Mouse (Mus musculus) midbrain, embryonic 14.5 days (tissue): ENCODE measurements at regions not wholly inside any gene's neighbourhood (a gene's known extent, or its start where the extent isn't known, plus 50 kb on each side); places are given as distances from the start of the nearest gene placed in this dataset.
"Not testable (repeated sequence)": the region's sequence is repeated elsewhere in the genome, so short reads cannot be mapped to it uniquely, and the experiment has no call there.

Experiments
- ATAC-seq: fragments of 200-750 bp; cut with Nextera tagmentation; 2 replicates; pipeline ENCODE4 v1.8.0; 2017; ENCODE audit warnings: moderate number of reproducible peaks, moderate library complexity; ENCODE audit not compliant: low FRiP score, low TSS enrichment
- DNase-seq: peaks from one replicate; pipeline ENCODE4 v3.0.0-alpha.2; 2015
- H3K27ac ChIP-seq: fragments of 300-500 bp; sonication (generic); replicated peaks from 2 replicates; pipeline ENCODE4 v1.5.1; 2014; ENCODE audit warnings: mild to moderate bottlenecking, low read depth, low read length, moderate library complexity
- H3K27me3 ChIP-seq: fragments of 300-500 bp; sonication (generic); 2 replicates; pipeline ENCODE4 v1.6.1; 2014; ENCODE audit warnings: low read length, control low read depth, mixed read lengths; ENCODE audit not compliant: control insufficient read depth, insufficient read depth
- H3K36me3 ChIP-seq: fragments of 300-500 bp; sonication (generic); 2 replicates; pipeline ENCODE4 v1.6.1; 2014; ENCODE audit warnings: low read length, control low read depth; ENCODE audit not compliant: control insufficient read depth, insufficient read depth
- H3K4me1 ChIP-seq: fragments of 300-500 bp; sonication (generic); 2 replicates; pipeline ENCODE4 v1.6.1; 2014; ENCODE audit warnings: mild to moderate bottlenecking, antibody characterized with exemption, low read length, control low read depth; ENCODE audit not compliant: control insufficient read depth, insufficient read depth
- H3K4me2 ChIP-seq: fragments of 300-500 bp; sonication (generic); 2 replicates; pipeline ENCODE4 v1.6.1; 2014; ENCODE audit warnings: mild to moderate bottlenecking, low read length, moderate library complexity
- H3K4me3 ChIP-seq: fragments of 300-500 bp; sonication (generic); replicated peaks from 2 replicates; pipeline ENCODE4 v1.5.1; 2014; ENCODE audit warnings: low read depth, low read length
- H3K9ac ChIP-seq: fragments of 300-500 bp; sonication (generic); replicated peaks from 2 replicates; pipeline ENCODE4 v1.6.1; 2014; ENCODE audit warnings: mild to moderate bottlenecking, low read length, moderate library complexity
- H3K9me3 ChIP-seq: fragments of 300-500 bp; sonication (generic); 2 replicates; pipeline ENCODE4 v1.6.1; 2016; ENCODE audit warnings: low read length, control low read depth, mixed read lengths; ENCODE audit not compliant: control insufficient read depth
- WGBS: fragments of 180-500 bp; shearing (Covaris S2); extraction: QIAGEN DNeasy Blood & Tissue Kit; methylation state at CpG from one replicate; pipeline ENCODE4 v1.1.7; 2014; 5-methylcytosine and 5-hydroxymethylcytosine counted together

DNA sequence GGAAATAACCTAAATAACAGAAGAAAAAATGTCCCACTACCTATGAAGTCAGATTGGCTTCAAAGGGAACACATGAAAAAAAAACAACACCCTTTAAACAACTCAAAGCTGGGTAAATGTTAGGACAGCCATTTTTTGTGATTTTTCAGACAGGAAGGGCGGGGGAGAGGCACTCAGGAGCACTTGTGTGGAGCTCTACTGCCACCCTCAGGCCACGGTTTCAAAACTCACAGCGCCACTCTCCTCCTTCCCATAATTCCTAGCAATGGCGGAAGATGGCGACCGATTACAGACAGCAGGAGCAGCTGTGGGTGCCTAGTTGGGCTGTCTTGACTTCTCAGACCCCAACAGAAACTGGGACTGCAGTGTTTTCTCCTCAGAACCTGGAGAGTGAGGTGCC is 168.8 kb upstream of the Olfr1324 start:
- Histone ChIP-seq H3K4me2 (peak overlapping the region; percentile 25; the same call in 1 of the 2 replicates), H3K4me1 (no peaks in the 10 kb centered on the region), H3K9ac (no peak overlapping the region), H3K9me3 (no peaks in the 10 kb centered on the region), H3K36me3 (peaks cover 12% of the 10 kb centered on the region; the same call in 1 of the 2 replicates), H3K27ac (0 out of 2 replicates have a peak overlapping the region, but pooled peaks have one; percentile 41), H3K27me3 (no peaks in the 10 kb centered on the region), H3K4me3 (no peak overlapping the region)
- peak; percentile 75 for DNase-seq
- no peak for ATAC-seq
- WGBS: 74% methylated on average over 6 of the region's 6 CpGs

DNA sequence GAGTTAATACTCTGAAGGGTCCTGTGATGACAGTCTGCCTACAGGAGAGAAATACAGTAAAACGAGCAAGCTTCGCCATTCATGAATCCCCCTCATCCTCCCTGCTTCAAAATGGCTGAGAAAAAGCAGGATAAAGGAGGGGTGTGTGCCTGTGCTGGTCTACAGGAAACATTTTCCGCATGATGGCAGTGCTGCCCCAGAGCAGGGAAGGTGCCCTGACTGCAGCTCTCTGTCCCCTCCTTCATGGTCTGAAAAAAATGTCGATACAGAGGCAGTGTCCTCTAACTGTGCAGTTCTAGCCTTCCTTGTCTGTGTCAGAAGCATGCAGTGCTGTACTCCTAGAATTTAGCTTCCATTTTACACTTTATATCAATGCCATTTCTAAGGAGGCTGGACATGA is 166.7 kb upstream of the Olfr1324 start:
- H3K9ac ChIP-seq, H3K27me3 ChIP-seq, H3K4me2 ChIP-seq, H3K4me3 ChIP-seq, H3K9me3 ChIP-seq, H3K4me1 ChIP-seq, H3K27ac ChIP-seq, ATAC-seq: not testable (repeated sequence)
- peak; percentile 57 for DNase-seq
- 76% methylated on average over 4 of the region's 4 CpGs for WGBS
- H3K36me3 ChIP-seq: peaks cover 12% of the 10 kb centered on the region; the same call in 1 of the 2 replicates

DNA sequence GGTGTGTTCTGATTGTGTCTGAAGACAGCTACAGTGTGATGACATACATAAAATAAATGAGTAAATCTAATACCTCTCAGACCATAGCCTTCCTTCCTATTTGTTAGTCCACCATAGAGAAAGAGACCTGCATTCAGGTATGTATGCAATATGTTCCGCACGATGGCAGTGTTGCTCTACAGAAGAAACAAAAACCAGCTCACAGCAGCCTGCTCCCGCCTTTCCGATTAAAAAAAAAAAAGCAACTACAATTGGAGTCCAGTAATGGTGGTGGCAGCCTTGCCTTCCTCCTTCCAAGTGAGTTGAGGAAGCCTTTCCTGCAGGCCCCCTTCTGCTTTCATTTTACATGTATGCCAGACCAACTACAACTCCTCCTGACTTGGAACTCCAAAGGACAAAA is 163.2 kb upstream of the Olfr1324 start:
- Histone ChIP-seq H3K9ac (no peak overlapping the region), H3K36me3 (0 out of 2 replicates have a peak, but pooled peaks cover 6% of the 10 kb centered on the region), H3K4me3 (no peak overlapping the region), H3K4me2 (no peak overlapping the region; the same call in 1 of the 2 replicates), H3K4me1 (no peaks in the 10 kb centered on the region), H3K27me3 (no peaks in the 10 kb centered on the region), H3K9me3 (no peaks in the 10 kb centered on the region), H3K27ac (no peak overlapping the region)
- no peak for ATAC-seq
- WGBS: 62% methylated on average over 4 of the region's 4 CpGs
- peak; percentile 78 for DNase-seq

DNA sequence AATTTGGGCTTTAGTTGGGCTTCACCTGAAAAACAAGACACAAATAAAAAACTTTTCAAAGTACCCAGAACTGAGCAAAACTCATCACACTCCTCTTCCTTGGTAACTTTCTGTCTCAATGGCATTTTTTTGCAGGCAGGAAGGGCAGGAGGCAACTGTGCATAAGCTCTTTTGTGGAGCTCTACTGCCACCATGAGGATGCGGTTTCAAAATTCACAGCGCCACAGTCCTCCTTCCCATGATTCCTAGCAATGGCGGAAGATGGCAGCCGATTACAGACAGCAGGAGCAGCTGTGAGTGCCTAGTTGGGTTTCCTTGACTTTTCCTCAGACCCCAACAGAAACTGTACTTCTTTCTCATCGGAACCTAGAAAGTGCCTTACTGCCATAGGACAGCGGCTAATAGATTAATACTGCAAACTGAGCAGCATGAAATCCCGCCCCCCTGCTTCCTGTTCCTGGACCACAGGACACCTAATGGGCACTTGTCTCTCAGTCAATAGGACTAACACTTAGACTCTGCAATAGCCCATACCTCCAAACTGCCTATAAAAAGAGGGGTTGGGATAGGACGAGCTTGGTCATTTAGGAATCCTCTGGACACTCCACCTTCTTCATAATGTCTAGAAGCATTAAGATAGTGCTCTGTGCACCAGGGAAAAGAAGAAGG is 162.5 kb upstream of the Olfr1324 start:
- WGBS: 55% methylated on average over 8 of the region's 8 CpGs
- no peaks in the 10 kb centered on the region for H3K9me3 ChIP-seq
- H3K4me1 ChIP-seq: no peaks in the 10 kb centered on the region
- no peak for ATAC-seq
- H3K4me3 ChIP-seq: 0 out of 2 replicates have a peak overlapping the region, but pooled peaks have one; percentile 7
- no peaks in the 10 kb centered on the region for H3K27me3 ChIP-seq
- DNase-seq: peak; percentile 75
- H3K27ac ChIP-seq: no peak overlapping the region
- H3K36me3 ChIP-seq: 0 out of 2 replicates have a peak, but pooled peaks cover 4% of the 10 kb centered on the region
- H3K4me2 ChIP-seq: peak overlapping the region; percentile 28; the same call in 1 of the 2 replicates
- no peak overlapping the region for H3K9ac ChIP-seq

DNA sequence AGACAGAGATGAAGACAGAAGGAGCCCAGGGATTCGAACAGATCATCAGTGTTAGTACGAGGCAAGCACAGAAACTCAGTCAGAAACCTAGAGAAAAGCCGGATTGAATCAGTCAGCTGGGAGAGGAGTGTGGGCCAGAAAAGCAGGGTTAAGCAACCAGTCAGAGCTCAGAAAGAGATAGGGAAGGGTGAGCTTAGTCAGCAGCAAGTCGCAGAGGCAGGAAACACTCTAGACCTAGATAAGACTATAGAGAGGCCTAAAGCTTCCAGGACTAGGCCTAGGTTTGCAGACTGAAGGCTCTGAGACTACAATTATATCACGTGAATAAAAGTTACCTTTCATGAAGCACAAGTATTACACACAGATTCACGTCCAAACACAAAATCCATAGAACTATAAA is 160.6 kb upstream of the Olfr1324 start:
- no peaks in the 10 kb centered on the region for H3K27me3 ChIP-seq
- no peak for DNase-seq
- WGBS: 90% methylated on average over 6 of the region's 6 CpGs
- no peaks in the 10 kb centered on the region for H3K4me1 ChIP-seq
- H3K27ac ChIP-seq: no peak overlapping the region
- no peak overlapping the region for H3K4me2 ChIP-seq
- H3K4me3 ChIP-seq: no peak overlapping the region
- no peak overlapping the region for H3K9ac ChIP-seq
- H3K9me3 ChIP-seq: no peaks in the 10 kb centered on the region
- no peak for ATAC-seq
- 0 out of 2 replicates have a peak, but pooled peaks cover 3% of the 10 kb centered on the region for H3K36me3 ChIP-seq

DNA sequence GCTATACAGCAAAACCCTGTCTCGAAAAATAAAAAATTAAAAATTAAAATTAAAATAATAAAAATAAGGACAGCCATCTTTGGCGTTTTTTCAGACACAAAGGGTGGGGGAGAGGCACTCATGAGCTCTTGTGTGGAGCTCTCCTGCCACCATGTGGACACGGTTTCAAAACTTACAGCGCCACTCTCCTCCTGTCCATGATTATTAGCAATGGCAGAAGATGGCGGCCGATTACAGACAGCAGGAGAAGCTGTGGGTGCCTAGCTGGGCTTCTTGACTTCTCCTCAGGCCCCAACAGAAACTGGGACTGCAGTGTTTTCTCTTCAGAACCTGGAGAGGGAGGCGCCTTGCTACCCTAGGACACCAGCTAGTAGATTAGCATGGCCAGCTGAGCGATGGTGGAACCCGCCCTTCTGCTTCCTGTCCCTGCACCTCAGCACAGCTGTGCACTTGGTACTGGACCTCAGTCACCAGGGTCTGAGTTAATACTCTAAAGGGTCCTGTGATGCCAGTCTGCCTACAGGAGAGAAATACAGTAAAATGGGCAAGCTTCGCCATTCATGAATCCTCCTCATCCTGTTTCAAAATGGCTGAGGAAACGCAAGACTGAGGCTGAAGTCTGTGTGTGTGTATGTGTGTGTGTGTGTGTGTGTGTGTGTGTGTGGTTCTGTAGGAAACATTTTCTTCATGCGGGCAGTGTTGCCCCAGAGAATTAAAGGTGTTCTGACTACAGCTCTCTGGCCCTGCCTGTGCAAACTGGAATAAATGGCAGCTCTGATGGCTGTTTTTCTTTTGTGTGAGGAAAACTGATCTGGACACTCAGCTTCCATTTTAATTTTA is 155.7 kb upstream of the Olfr1324 start:
- no peak for ATAC-seq
- Histone ChIP-seq H3K9ac (no peak overlapping the region), H3K36me3 (no peaks in the 10 kb centered on the region), H3K4me1 (no peaks in the 10 kb centered on the region), H3K9me3 (no peaks in the 10 kb centered on the region), H3K27me3 (no peaks in the 10 kb centered on the region), H3K27ac (peak overlapping the region; percentile 45; the same call in 1 of the 2 replicates), H3K4me3 (0 out of 2 replicates have a peak overlapping the region, but pooled peaks have one; percentile 3), H3K4me2 (no peak overlapping the region; the same call in 1 of the 2 replicates)
- WGBS: 75% methylated on average over 12 of the region's 12 CpGs
- DNase-seq: peak; percentile 72

DNA sequence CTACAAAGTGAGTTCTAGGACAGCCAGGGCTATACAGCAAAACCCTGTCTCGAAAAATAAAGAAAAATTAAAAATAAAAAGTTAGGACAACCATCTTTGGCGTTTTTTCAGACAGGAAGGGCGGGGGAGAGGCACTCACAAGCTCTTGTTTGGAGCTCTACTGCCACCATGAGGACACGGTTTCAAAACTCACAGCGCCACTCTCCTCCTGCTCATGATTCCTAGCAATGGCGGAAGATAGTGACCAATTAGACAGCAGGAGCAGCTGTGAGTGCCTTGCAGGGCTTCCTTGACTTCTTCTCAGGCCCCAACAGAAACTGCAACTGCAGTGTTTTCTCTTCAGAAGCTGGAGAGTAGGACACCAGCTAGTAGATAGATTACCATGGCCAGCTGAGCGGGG is 151.9 kb upstream of the Olfr1324 start:
- no peaks in the 10 kb centered on the region for H3K27me3 ChIP-seq
- H3K9me3 ChIP-seq: no peaks in the 10 kb centered on the region
- H3K4me2 ChIP-seq: no peak overlapping the region
- ATAC-seq: no peak
- no peak overlapping the region for H3K27ac ChIP-seq
- no peak overlapping the region for H3K9ac ChIP-seq
- DNase-seq: peak; percentile 72
- 63% methylated on average over 7 of the region's 7 CpGs for WGBS
- no peaks in the 10 kb centered on the region for H3K4me1 ChIP-seq
- no peaks in the 10 kb centered on the region for H3K36me3 ChIP-seq
- no peak overlapping the region for H3K4me3 ChIP-seq

DNA sequence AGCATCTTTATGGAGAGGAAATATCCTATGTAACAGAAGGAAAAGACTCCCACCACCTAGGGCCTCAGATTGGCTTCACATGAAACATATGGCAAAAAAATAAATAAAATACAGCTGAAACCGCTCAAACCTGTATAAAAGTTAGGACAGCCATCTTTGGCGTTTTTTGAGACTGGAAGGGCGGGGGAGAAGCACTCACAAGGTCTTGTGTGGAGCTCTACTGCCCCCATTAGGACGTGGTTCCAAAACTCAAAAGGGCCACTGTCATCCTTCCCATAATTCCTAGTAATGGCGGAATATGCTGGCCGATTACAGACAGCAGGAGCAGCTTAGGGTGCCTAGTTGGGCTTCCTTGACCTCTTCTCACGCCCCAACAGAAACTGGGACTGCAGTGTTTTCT is 148.5 kb upstream of the Olfr1324 start:
- Histone ChIP-seq H3K9ac (no peak overlapping the region), H3K4me3 (no peak overlapping the region), H3K4me2 (peak overlapping the region; percentile 34), H3K9me3 (no peaks in the 10 kb centered on the region), H3K4me1 (no peaks in the 10 kb centered on the region), H3K27me3 (no peaks in the 10 kb centered on the region), H3K27ac (0 out of 2 replicates have a peak overlapping the region, but pooled peaks have one; percentile 41), H3K36me3 (no peaks in the 10 kb centered on the region)
- WGBS: 59% methylated on average over 7 of the region's 7 CpGs
- ATAC-seq (no peak), DNase-seq (peak; percentile 75)
